Mouse (Mus musculus) embryonic facial prominence, embryonic 11.5 days (tissue): ENCODE data around the gene Aff1. TPM values are rescaled to one million over a fixed set of nuclear protein-coding genes. Genes with fewer than 3 reads are reported as not detected.

Source experiments
- ATAC-seq: fragments of 200-750 bp; cut with Nextera tagmentation; replicated peaks from 2 replicates; pipeline ENCODE4 v1.8.0; 2017; ENCODE audit warnings: low read depth; ENCODE audit not compliant: insufficient number of reproducible peaks, low FRiP score, low TSS enrichment
- DNase-seq: peaks from one replicate; pipeline ENCODE4 v3.0.0-alpha.2; 2015; ENCODE audit warnings: low spot score
- H3K27ac ChIP-seq: fragments of 300-500 bp; sonication (generic); replicated peaks from 2 replicates; pipeline ENCODE4 v1.5.1; 2014; ENCODE audit warnings: mild to moderate bottlenecking, low read depth, low read length, control low read depth
- H3K27me3 ChIP-seq: fragments of 300-500 bp; sonication (generic); 2 replicates; pipeline ENCODE4 v1.6.1; 2014; ENCODE audit warnings: mild to moderate bottlenecking, low read length, moderate library complexity, mixed read lengths; ENCODE audit not compliant: control insufficient read depth, insufficient read depth
- H3K36me3 ChIP-seq: fragments of 300-500 bp; sonication (generic); replicated peaks from 2 replicates; pipeline ENCODE4 v1.6.1; 2014; ENCODE audit warnings: low read depth, mild to moderate bottlenecking, low read length, moderate library complexity, mixed read lengths; ENCODE audit not compliant: control insufficient read depth, insufficient read depth
- H3K4me1 ChIP-seq: fragments of 300-500 bp; sonication (generic); 2 replicates; pipeline ENCODE4 v1.6.1; 2014; ENCODE audit warnings: low read length, mixed read lengths; ENCODE audit not compliant: control insufficient read depth, insufficient read depth
- H3K4me2 ChIP-seq: fragments of 300-500 bp; sonication (generic); 2 replicates; pipeline ENCODE4 v1.6.1; 2014; ENCODE audit warnings: low read depth, mild to moderate bottlenecking, control low read depth, low read length, moderate library complexity
- H3K4me3 ChIP-seq: fragments of 300-500 bp; sonication (generic); 2 replicates; pipeline ENCODE4 v1.5.1; 2014; ENCODE audit warnings: low read depth, low read length, control low read depth
- H3K9ac ChIP-seq: fragments of 300-500 bp; sonication (generic); replicated peaks from 2 replicates; pipeline ENCODE4 v1.6.1; 2014; ENCODE audit warnings: mild to moderate bottlenecking, control low read depth, low read length
- H3K9me3 ChIP-seq: fragments of 300-500 bp; sonication (generic); replicated peaks from 2 replicates; pipeline ENCODE4 v1.6.1; 2016; ENCODE audit warnings: mild to moderate bottlenecking, low read length, inconsistent platforms, mixed read lengths; ENCODE audit not compliant: control insufficient read depth
- WGBS: fragments of 180-500 bp; shearing (Covaris S2); extraction: QIAGEN DNeasy Blood & Tissue Kit; methylation state at CpG from one replicate; pipeline ENCODE4 v1.1.7; 2014; 5-methylcytosine and 5-hydroxymethylcytosine counted together
- polyA plus RNA-seq: library from polyadenylated mRNA; unstranded; fragments of >200 nt; fragmentation: Nextera tagmentation; extraction: Ambion mirVana; gene quantifications from 2 replicates; pipeline ENCODE4 v1.2.1, GENCODE M21; 2014

The Aff1 gene
- polyA plus RNA-seq, 1 experiment from 2014 or later, result 6.1 TPM

DNA sequence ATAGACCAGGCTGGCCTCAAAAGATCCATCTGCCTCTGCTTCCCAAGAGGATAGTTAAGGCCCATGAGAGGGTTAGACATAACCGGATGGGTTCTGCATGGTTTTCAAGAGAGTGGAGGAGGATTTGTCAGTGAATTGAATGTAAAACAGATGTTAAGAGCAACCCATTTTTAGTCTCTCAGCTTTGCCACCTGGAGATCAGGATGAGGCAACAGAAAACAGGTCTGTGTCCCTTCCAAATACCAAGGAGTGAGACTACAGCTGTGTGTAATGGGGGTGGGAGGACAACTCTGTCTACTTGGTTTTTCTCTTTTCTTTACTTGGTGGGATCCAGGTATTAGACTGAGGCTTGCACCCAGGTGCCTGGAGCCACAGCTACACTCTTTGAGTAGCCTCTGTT, 37.1 kb downstream of the Aff1 start:
- Histone ChIP-seq H3K9me3 (no peaks in the 10 kb centered on the region), H3K36me3 (no peaks in the 10 kb centered on the region), H3K27ac (no peak overlapping the region), H3K4me2 (no peak overlapping the region), H3K4me1 (no peaks in the 10 kb centered on the region), H3K9ac (no peak overlapping the region), H3K4me3 (no peak overlapping the region), H3K27me3 (no peaks in the 10 kb centered on the region)
- ATAC-seq, result no peak
- 48% methylated on average over 1 of the region's 1 CpGs for WGBS
- no peak for DNase-seq

DNA sequence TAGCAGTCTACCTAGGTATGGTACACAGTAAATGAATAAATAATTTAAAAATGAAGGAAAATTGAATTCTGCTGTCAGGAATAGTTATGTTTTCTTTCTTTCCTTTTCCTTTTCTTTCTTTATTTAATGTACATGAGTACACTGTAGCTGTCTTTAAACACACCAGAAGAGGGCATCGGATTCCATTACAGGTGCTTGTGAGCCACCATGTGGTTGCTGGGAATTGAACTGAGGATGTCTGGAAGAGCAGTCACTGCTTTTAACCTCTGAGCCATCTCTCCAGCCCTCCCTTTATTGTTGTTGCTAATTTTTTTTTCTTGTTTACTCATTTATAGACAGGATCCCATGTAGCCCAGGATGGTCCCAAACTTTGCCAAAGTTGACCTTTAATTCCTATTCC, 38.0 kb downstream of the Aff1 start:
- Histone ChIP-seq H3K36me3 (no peaks in the 10 kb centered on the region), H3K9ac (no peak overlapping the region), H3K4me1 (no peaks in the 10 kb centered on the region), H3K27ac (no peak overlapping the region), H3K4me2 (no peak overlapping the region), H3K9me3 (no peaks in the 10 kb centered on the region), H3K27me3 (no peaks in the 10 kb centered on the region), H3K4me3 (no peak overlapping the region)
- WGBS, result 95% methylated on average over 1 of the region's 1 CpGs
- ATAC-seq, result no peak
- no peak for DNase-seq

DNA sequence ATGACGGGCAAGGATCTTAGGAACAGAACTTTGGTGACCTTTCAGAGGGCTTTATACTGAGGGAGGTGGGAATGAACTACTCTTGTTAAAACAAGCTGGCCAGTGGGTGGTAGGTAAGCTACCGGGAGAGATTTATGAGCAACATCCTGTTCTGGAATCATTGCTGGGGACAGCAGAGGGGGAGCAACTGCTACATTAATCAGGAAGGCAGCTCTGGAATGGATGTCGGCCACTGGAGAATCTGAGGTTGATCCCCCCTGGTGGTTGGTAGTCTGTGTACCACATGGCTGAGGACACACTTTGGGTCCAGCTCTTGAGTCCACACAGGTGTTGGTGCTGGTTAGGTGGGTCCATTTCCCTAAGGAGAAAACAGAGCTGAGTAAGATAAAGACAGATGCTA, 38.6 kb downstream of the Aff1 start:
- Histone ChIP-seq H3K4me1 (no peaks in the 10 kb centered on the region), H3K27me3 (no peaks in the 10 kb centered on the region), H3K27ac (no peak overlapping the region), H3K4me2 (no peak overlapping the region), H3K4me3 (no peak overlapping the region), H3K9ac (no peak overlapping the region), H3K36me3 (no peaks in the 10 kb centered on the region), H3K9me3 (no peaks in the 10 kb centered on the region)
- ATAC-seq, result no peak
- no peak for DNase-seq
- 54% methylated on average over 3 of the region's 3 CpGs for WGBS

DNA sequence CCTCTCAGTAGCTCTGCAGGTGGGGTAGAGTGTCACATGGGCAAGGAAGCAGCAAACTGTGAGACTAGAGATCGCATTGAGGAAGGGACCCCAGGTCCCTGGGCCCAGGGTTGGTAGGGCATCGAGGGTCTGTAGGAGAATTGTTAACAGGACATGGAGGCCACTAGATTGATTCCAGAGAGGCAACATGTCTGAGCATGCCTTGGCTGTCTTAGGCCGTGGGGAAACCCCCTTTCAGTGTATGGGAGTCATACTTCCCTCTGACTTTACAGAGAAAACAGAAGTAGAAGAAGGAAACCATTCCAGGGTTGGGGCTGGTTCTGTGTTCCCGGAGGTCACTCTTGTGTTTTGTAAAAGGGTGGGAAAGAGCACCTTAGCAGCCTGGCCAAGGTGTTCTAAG, 40.4 kb downstream of the Aff1 start:
- ATAC-seq (no peak), DNase-seq (no peak)
- no peak overlapping the region for H3K27ac ChIP-seq
- H3K4me1 ChIP-seq, result no peaks in the 10 kb centered on the region
- WGBS, result 89% methylated on average over 4 of the region's 4 CpGs
- H3K27me3 ChIP-seq, result no peaks in the 10 kb centered on the region
- H3K36me3 ChIP-seq, result no peaks in the 10 kb centered on the region
- H3K9me3 ChIP-seq, result no peaks in the 10 kb centered on the region
- H3K4me2 ChIP-seq, result no peak overlapping the region
- no peak overlapping the region for H3K4me3 ChIP-seq
- H3K9ac ChIP-seq, result no peak overlapping the region

DNA sequence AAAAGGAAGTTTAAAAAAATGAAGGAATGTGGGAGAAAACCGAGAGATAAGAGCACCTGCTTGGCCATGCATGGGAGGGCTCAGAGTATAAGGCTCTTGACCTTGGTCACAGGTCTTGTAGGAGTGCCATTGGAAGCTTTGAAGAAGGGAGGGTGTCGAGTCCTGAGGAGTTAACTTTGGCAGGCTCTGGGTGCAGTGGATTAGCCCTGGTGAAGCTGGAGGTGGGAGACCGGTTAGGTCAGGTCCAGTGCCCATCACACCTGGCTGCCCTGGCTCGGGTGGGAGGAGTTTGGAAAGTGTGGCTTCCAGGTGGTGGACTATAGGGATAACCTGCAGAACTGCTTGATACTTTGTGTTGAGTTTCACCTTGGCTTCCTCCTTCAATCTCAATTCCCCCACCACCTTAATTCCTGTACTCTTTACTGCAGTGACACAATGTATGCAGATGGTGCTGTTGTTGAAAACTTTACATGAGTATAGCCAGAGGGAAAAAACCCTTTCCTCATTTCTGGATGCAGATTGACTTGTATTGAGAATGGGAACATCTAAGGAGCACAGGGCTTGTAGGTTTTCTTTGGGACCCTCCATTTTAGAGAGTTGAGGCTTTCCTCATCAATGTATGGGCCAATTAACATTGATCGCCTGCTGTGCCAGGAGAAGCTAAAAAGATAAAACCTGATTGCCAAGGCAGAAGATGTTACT, 43.4 kb downstream of the Aff1 start:
- Histone ChIP-seq H3K4me1 (no peaks in the 10 kb centered on the region), H3K27me3 (no peaks in the 10 kb centered on the region), H3K4me2 (no peak overlapping the region), H3K36me3 (no peaks in the 10 kb centered on the region), H3K9me3 (no peaks in the 10 kb centered on the region), H3K9ac (no peak overlapping the region), H3K4me3 (no peak overlapping the region), H3K27ac (no peak overlapping the region)
- no peak for DNase-seq
- WGBS, result 66% methylated on average over 5 of the region's 5 CpGs
- no peak for ATAC-seq

DNA sequence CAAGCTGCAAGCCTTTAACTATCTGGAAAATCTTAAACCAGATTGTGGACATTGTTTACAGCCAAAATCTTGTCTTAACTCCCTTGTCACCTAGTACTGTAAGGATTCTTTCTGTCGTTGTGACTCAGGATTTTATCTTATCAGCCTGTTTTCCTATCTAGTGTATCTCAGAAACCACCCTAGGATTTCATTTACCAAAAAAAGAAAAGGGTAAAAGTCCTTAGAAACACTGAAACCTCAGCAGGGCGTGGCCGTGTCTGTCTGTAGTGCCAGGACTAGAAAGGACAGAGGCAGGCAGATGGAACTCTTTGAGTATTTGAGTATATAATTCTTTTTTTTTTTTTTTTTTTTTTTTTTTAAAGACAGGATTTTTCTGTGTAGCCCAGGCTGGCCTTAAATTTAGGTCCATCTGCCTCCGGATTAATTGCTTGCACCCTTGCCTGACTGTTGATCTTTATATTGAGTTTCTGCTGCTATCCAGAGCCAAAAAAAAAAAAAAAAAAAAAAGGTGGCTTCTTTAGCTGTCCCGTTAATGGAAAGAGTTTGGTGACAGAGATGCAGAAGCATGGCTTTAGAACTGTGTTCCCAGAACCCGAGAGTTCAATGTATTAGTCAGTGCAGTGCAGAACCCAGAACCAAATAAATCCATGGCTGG, 44.5 kb downstream of the Aff1 start:
- no peaks in the 10 kb centered on the region for H3K36me3 ChIP-seq
- H3K9ac ChIP-seq, result no peak overlapping the region
- ATAC-seq, result no peak
- no peak overlapping the region for H3K4me3 ChIP-seq
- H3K27ac ChIP-seq, result no peak overlapping the region
- no peaks in the 10 kb centered on the region for H3K4me1 ChIP-seq
- no peak overlapping the region for H3K4me2 ChIP-seq
- 70% methylated on average over 6 of the region's 6 CpGs for WGBS
- no peaks in the 10 kb centered on the region for H3K27me3 ChIP-seq
- no peaks in the 10 kb centered on the region for H3K9me3 ChIP-seq
- no peak for DNase-seq

DNA sequence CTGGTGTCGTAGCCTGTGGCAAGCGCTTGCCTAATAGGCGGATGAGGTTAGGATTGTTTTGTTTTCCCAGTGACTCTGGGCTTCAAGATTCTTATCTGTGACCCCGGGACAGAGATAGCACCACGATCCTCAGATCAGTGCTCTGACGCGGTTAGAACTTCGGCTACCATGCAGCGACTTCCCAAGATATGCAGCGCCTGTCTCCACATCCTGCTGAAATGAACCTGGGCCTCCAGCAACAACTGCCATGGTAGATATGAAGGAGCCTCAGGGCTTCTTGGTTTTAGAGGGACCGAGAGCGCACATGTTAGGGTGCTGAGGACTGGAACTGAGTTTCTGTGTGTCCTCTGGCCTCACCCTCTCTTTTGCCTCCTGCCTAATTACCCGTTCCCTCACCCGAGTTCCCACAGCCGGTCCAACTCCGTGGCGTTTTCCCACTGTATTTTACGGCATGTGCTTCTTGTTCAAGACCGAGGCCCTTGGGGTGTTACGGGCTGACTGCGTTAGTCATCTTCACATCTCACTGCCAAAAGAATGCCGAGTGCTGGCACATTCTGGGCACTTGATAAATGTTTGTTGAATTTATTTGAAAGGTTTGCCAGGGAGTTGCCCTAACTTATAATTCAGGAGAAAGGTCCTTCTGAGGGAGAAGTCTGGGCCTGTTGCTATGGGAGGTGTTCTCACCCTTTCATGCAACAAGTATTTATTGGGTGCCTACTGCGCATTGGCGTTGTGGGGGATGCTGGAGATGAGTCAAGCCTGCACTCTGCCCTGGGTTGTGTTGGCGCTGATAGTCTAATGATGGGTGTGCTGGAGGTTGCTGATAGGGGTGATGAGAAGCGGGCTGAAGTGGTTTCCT, 45.3 kb downstream of the Aff1 start:
- WGBS, result 73% methylated on average over 26 of the region's 26 CpGs
- H3K27ac ChIP-seq, result no peak overlapping the region
- no peaks in the 10 kb centered on the region for H3K4me1 ChIP-seq
- DNase-seq, result no peak
- no peak overlapping the region for H3K9ac ChIP-seq
- no peaks in the 10 kb centered on the region for H3K27me3 ChIP-seq
- no peaks in the 10 kb centered on the region for H3K9me3 ChIP-seq
- no peak overlapping the region for H3K4me3 ChIP-seq
- no peak overlapping the region for H3K4me2 ChIP-seq
- no peak for ATAC-seq
- no peaks in the 10 kb centered on the region for H3K36me3 ChIP-seq

DNA sequence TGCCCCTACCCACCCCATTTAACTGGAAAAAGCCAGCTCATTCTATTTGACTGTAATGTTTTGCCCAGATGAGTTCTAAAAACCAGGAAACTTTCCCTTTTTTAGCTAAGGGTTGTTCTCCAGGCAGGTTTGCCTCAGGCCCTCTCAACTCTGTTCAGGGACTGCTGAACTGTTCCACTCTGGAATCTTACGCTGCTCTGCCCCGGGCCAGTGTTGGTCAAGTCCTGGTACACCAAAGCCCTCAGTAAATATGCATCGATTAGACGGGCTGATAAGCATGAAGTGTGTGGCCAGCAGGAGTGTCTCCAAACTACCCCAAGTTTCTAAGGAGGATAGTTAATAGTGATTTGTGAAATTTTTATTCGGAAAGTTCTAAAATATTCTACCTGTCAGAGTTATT, 46.3 kb downstream of the Aff1 start:
- Histone ChIP-seq H3K36me3 (no peaks in the 10 kb centered on the region), H3K27me3 (no peaks in the 10 kb centered on the region), H3K9me3 (no peaks in the 10 kb centered on the region), H3K27ac (no peak overlapping the region), H3K9ac (no peak overlapping the region), H3K4me2 (no peak overlapping the region), H3K4me1 (no peaks in the 10 kb centered on the region), H3K4me3 (no peak overlapping the region)
- DNase-seq, result no peak
- ATAC-seq, result no peak
- WGBS, result 67% methylated on average over 5 of the region's 5 CpGs
